In genomic region chr1:38860207-38860606, GRCm38 (mm10) we compare ENCODE assay signal across 28 mouse cellular contexts. TPM values are rescaled to one million over a fixed set of nuclear protein-coding genes. Genes with fewer than 3 reads are reported as not detected.
A peak's percentile ranks its signal among the peaks of the same experiment; 100 is the strongest.
DNase-seq lines count a peak whose midpoint lies in the region; ATAC-seq lines count a peak whose summit lies in the region.
"Had no signal": no experiment of that assay in that cellular context is flagged by ENCODE, and none has a peak within 500 bp of the region (broad histone marks: within the 10 kb centered on the region; RNA-seq: fewer than 3 reads in every experiment).

No protein-coding gene starts in this region.

- no peak overlapping the region for H3K27ac ChIP-seq in heart, embryonic 13.5 days (replicated peaks)
- H3K27ac ChIP-seq in midbrain, embryonic 16.5 days (ENCODE audit: low read length), result peak overlapping the region; percentile 62; the same call in 1 of the 2 replicates
- H3K27ac ChIP-seq in midbrain, embryonic 14.5 days (replicated peaks; ENCODE audit: low read depth, low read length), result no peak overlapping the region
- H3K27ac ChIP-seq: embryonic facial prominence, embryonic 15.5 days; forebrain, embryonic 10.5 days; heart, adult 2 months; layer of hippocampus, adult 2 months; limb, embryonic 10.5 days had no signal

- intact Hi-C loops in heart, postnatal 10 days (cut with DNase I), result no loop called here

- no peak for DNase-seq in heart, postnatal 10 days
- DNase-seq in midbrain, embryonic 14.5 days, result no peak
- DNase-seq in brain, adult 2 months (ENCODE audit: low read depth, low spot score), result peak; percentile 34
- no peak for DNase-seq in embryo, embryonic 9.5 days (ENCODE audit: extremely low spot score)
- no peak for DNase-seq in thymus, postnatal 0 days (ENCODE audit: low spot score)
- DNase-seq: adrenal gland, adult 8-10 months; cerebellum, adult 2 months; cerebellum, postnatal 36 days; embryo, embryonic 11 days; gastrocnemius, postnatal 36 days; heart, adult 2 months; kidney, adult 9 months; kidney, postnatal 25 days; liver, postnatal 0 days; lung, postnatal 14 days; thymus, adult 18-20 months had no signal

- H3K4me1 ChIP-seq in heart, embryonic 13.5 days, result no peaks in the 10 kb centered on the region
- H3K4me1 ChIP-seq in midbrain, embryonic 16.5 days (ENCODE audit: control insufficient read depth, insufficient read depth, low read length), result peaks cover 9% of the 10 kb centered on the region
- no peaks in the 10 kb centered on the region for H3K4me1 ChIP-seq in midbrain, embryonic 14.5 days (ENCODE audit: control insufficient read depth, insufficient read depth, low read length)
- H3K4me1 ChIP-seq: embryonic facial prominence, embryonic 15.5 days; forebrain, embryonic 10.5 days; limb, embryonic 10.5 days had no signal

- no peak overlapping the region for H3K4me2 ChIP-seq in heart, embryonic 13.5 days
- H3K4me2 ChIP-seq in midbrain, embryonic 16.5 days (ENCODE audit: low read length), result no peak overlapping the region
- no peak overlapping the region for H3K4me2 ChIP-seq in midbrain, embryonic 14.5 days (ENCODE audit: low read length)
- H3K4me2 ChIP-seq: embryonic facial prominence, embryonic 15.5 days; liver, embryonic 11.5 days had no signal

- H3K9ac ChIP-seq in heart, embryonic 13.5 days, result no peak overlapping the region
- H3K9ac ChIP-seq in midbrain, embryonic 16.5 days (ENCODE audit: low read depth, low read length), result no peak overlapping the region
- no peak overlapping the region for H3K9ac ChIP-seq in midbrain, embryonic 14.5 days (replicated peaks; ENCODE audit: low read length)
- H3K9ac ChIP-seq: embryonic facial prominence, embryonic 15.5 days; liver, postnatal 0 days had no signal

- ATAC-seq in heart, embryonic 13.5 days (ENCODE audit: extremely low read depth, insufficient number of reproducible peaks, low FRiP score, low TSS enrichment), result peak; percentile 61; the same call in 1 of the 2 replicates
- ATAC-seq in midbrain, embryonic 16.5 days, result no peak
- no peak for ATAC-seq in midbrain, embryonic 14.5 days (ENCODE audit: low FRiP score, low TSS enrichment)
- ATAC-seq: intestine, embryonic 16.5 days; liver, postnatal 0 days; Patski had no signal

- no peak overlapping the region for H3K4me3 ChIP-seq in heart, embryonic 13.5 days
- H3K4me3 ChIP-seq in midbrain, embryonic 16.5 days (ENCODE audit: low read depth, low read length), result no peak overlapping the region
- H3K4me3 ChIP-seq in midbrain, embryonic 14.5 days (replicated peaks; ENCODE audit: low read depth, low read length), result no peak overlapping the region
- H3K4me3 ChIP-seq: embryonic facial prominence, embryonic 15.5 days; forebrain, embryonic 10.5 days; heart, adult 2 months; layer of hippocampus, adult 2 months; limb, embryonic 10.5 days had no signal

- peaks cover 8% of the 10 kb centered on the region for H3K27me3 ChIP-seq in heart, embryonic 13.5 days (replicated peaks)
- no peaks in the 10 kb centered on the region for H3K27me3 ChIP-seq in midbrain, embryonic 16.5 days (ENCODE audit: control insufficient read depth, insufficient read depth, low read depth, low read length)
- no peaks in the 10 kb centered on the region for H3K27me3 ChIP-seq in midbrain, embryonic 14.5 days (ENCODE audit: control insufficient read depth, insufficient read depth, low read length)
- H3K27me3 ChIP-seq: embryonic facial prominence, embryonic 15.5 days; Patski had no signal

- no peaks in the 10 kb centered on the region for H3K9me3 ChIP-seq in heart, embryonic 13.5 days
- no peaks in the 10 kb centered on the region for H3K9me3 ChIP-seq in midbrain, embryonic 16.5 days (replicated peaks; ENCODE audit: control insufficient read depth, low read length, poor library complexity, severe bottlenecking)
- H3K9me3 ChIP-seq in midbrain, embryonic 14.5 days (ENCODE audit: control insufficient read depth, low read length), result no peaks in the 10 kb centered on the region
- H3K9me3 ChIP-seq: embryonic facial prominence, embryonic 15.5 days; forebrain, embryonic 10.5 days; limb, embryonic 10.5 days had no signal

- 80% methylated on average over 5 of the region's 5 CpGs for WGBS in heart, embryonic 13.5 days
- WGBS in midbrain, embryonic 16.5 days, result 79% methylated on average over 5 of the region's 5 CpGs
- WGBS in midbrain, embryonic 14.5 days, result 89% methylated on average over 5 of the region's 5 CpGs

- H3K36me3 ChIP-seq in heart, embryonic 13.5 days, result no peaks in the 10 kb centered on the region
- peaks cover 8% of the 10 kb centered on the region for H3K36me3 ChIP-seq in midbrain, embryonic 16.5 days (ENCODE audit: control insufficient read depth, insufficient read depth, low read length)
- H3K36me3 ChIP-seq in midbrain, embryonic 14.5 days (ENCODE audit: control insufficient read depth, insufficient read depth, low read length), result peaks cover 20% of the 10 kb centered on the region
- H3K36me3 ChIP-seq: embryonic facial prominence, embryonic 15.5 days; limb, embryonic 10.5 days had no signal

RNA-seq across cellular contexts. Expression of gene Lonrf2, which starts 23.7 kb away (rescaled TPM):
- polyA plus RNA-seq in heart, embryonic 13.5 days (2015; fragmentation: Nextera tagmentation; extraction: Ambion mirVana), result 0.52 TPM in 2 replicates
- 1 to 10 TPM; 2.1 to 3.9 TPM for total RNA-seq in heart, postnatal 10 days (2021)
- 24.7 and 27.3 TPM in 2 replicates for polyA plus RNA-seq in midbrain, embryonic 16.5 days (2015; fragmentation: Nextera tagmentation; extraction: Ambion mirVana)
- polyA plus RNA-seq in midbrain, embryonic 14.5 days (2014; fragmentation: Nextera tagmentation; extraction: Ambion mirVana), result 21.4 and 28.1 TPM in 2 replicates
- polyA plus RNA-seq in thymus, postnatal 0 days (2015; fragmentation: Nextera tagmentation; extraction: Ambion mirVana), result 0.09 and 0.10 TPM in 2 replicates
- total RNA-seq: monocyte, adult 5-6 weeks; neutrophil, adult 5-6 weeks had no signal
- polyA plus RNA-seq: C2C12 had no signal

RNA-seq across cellular contexts. Expression of gene Chst10, which starts 37.8 kb away (rescaled TPM):
- polyA plus RNA-seq in heart, embryonic 13.5 days (2015; fragmentation: Nextera tagmentation; extraction: Ambion mirVana), result 2.0 and 2.7 TPM in 2 replicates
- total RNA-seq in heart, postnatal 10 days (2021), result under 1 TPM; 0.41 to 0.47 TPM
- polyA plus RNA-seq in midbrain, embryonic 16.5 days (2015; fragmentation: Nextera tagmentation; extraction: Ambion mirVana), result 63.8 and 64.4 TPM in 2 replicates
- polyA plus RNA-seq in midbrain, embryonic 14.5 days (2014; fragmentation: Nextera tagmentation; extraction: Ambion mirVana), result 64.3 and 67.7 TPM in 2 replicates
- 24.0 and 25.5 TPM in 2 replicates for polyA plus RNA-seq in thymus, postnatal 0 days (2015; fragmentation: Nextera tagmentation; extraction: Ambion mirVana)

Comparison
In these comparisons a context has a peak if more than half of its experiments do, and no peak if none do; other contexts are left out.
1. RNA of gene Lonrf2, which starts 23.7 kb away (polyA plus RNA-seq): 21.4 to 28.1 TPM in midbrain, embryonic 14.5 days and 24.7 to 27.3 TPM in midbrain, embryonic 16.5 days; 0.52 TPM in heart, embryonic 13.5 days and 0.09 to 0.10 TPM in thymus, postnatal 0 days; every median in the first group is over 10 times any median in the second.